Mouse (Mus musculus) myocyte (in vitro differentiated cells): ENCODE measurements around the gene Cadm4.
"Not testable (repeated sequence)": the region's sequence is repeated elsewhere in the genome, so short reads cannot be mapped to it uniquely, and the experiment has no call there.

ENCODE experiments used
- CEBPB ChIP-seq: IDR thresholded peaks from 2 replicates; pipeline ENCODE4 v1.6.1; 2011; ENCODE audit warnings: mild to moderate bottlenecking, moderate library complexity; ENCODE audit not compliant: poor library complexity, insufficient read depth, severe bottlenecking
- MAX ChIP-seq: IDR thresholded peaks from one replicate; pipeline ENCODE4 v1.6.1; 2011; ENCODE audit warnings: low read depth, mild to moderate bottlenecking, control low read depth
- MYOD1 ChIP-seq, 3 experiments: IDR thresholded peaks; one replicate each; pipeline ENCODE4 v1.6.1; 2011; ENCODE audit warnings: control low read depth in 2 of 3, low read depth in 2 of 3, mild to moderate bottlenecking in 2 of 3, moderate library complexity in 1 of 3; ENCODE audit not compliant: insufficient read length in 2 of 3, control insufficient read depth in 1 of 3
- POLR2A ChIP-seq: IDR thresholded peaks from one replicate; pipeline ENCODE4 v1.6.1; 2011; ENCODE audit warnings: low read depth, mild to moderate bottlenecking, control low read depth, moderate library complexity; ENCODE audit not compliant: insufficient read length
- POLR2AphosphoS2 ChIP-seq: IDR thresholded peaks from one replicate; pipeline ENCODE4 v1.6.1; 2011; ENCODE audit warnings: low read depth, control low read depth; ENCODE audit not compliant: insufficient read length
- REST ChIP-seq: IDR thresholded peaks from one replicate; pipeline ENCODE4 v1.6.1; 2011; ENCODE audit warnings: mild to moderate bottlenecking, control low read depth, moderate library complexity; ENCODE audit not compliant: insufficient read depth, insufficient read length
- TCF12 ChIP-seq: IDR thresholded peaks from one replicate; pipeline ENCODE4 v1.6.1; 2011; ENCODE audit warnings: mild to moderate bottlenecking, control low read depth; ENCODE audit not compliant: poor library complexity, insufficient read depth, severe bottlenecking
- USF1 ChIP-seq: IDR thresholded peaks from one replicate; pipeline ENCODE4 v1.6.1; 2011; ENCODE audit warnings: low read depth, mild to moderate bottlenecking, control low read depth, moderate library complexity

DNA sequence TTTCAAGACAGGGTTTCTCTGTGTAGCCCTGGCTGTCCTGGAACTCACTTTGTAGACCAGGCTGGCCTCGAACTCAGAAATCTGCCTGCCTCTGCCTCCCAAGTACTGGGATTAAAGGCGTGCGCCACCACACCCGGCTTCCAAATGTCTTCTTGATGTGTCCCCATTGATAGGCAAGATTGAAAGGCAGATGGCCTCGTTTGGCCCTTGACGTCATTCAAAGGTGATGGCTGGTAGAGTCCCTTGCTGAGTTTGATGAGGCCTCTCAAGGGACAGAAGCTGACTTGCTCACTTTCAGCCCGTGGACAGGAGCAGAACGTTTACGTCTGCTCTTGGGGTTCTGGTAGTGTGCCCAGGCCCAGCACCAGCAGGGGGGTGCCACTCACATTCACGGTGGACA, 38.2 kb downstream of the Cadm4 start:
- not testable (repeated sequence) for TF ChIP-seq CEBPB; POLR2A; USF1; MAX; POLR2AphosphoS2; TCF12; REST; MYOD1 (IDR thresholded peaks at IDR 0.05; ENCODE audit: control insufficient read depth in 1 of 3, insufficient read length in 2 of 3, low read depth in 2 of 3)
